8 mouse cellular contexts compared by ENCODE assay signal in the genomic region with DNA sequence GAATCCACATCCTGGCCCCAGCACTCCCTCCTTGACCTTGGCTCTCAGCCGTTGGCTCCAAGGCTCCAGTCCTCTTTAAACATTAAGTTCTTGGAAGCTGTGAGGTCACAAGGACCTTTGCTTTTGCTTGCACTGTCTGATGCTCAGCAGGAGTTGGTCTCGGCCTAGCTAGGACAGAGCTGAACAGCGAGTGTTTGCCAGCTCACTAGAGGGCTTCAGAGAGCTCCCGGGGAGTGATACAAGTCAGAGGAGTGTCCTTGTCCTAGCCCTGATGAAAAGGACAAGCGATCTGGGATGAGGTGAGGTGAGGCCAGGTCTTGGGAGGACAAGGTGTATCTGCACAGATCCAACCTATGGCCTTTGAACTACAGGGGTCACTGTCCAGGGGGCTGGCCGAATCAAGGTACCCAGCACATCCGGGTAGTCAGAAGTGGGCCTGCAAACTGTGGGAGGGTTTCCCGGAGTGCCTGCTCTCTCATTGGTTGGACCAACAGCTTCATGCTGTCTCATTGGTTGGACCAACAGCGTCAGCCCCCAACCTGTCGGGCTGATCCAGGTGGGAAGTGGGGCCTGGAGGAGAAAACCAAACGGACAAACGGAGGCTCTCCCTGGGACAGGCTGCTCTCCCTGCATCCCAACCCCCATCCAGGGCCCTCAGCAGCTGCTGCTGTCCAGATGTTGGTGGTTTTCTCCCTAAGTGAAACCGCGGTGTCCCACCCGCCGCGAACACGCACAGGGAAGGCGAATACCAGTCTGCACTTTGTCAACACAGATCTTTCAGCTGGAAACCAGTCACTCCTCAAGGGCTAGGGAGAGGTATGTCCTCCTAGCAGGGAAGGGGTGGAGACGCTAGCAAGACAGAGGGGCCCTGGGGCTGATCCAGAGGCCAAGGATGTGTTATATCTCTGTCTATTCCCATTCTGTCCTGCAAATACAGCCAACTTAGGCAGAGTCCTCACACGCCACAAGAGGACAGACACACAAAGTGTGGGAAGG. TPM values are rescaled to one million over a fixed set of nuclear protein-coding genes. Genes with fewer than 3 reads are reported as not detected.
DNase-seq lines count a peak whose midpoint lies in the region; ATAC-seq lines count a peak whose summit lies in the region.

No protein-coding gene starts in this region.

- no peaks in the 10 kb centered on the region for H3K36me3 ChIP-seq in forebrain, embryonic 15.5 days
- no peaks in the 10 kb centered on the region for H3K36me3 ChIP-seq in midbrain, embryonic 12.5 days

- H3K27me3 ChIP-seq in forebrain, embryonic 15.5 days: peaks cover 3% of the 10 kb centered on the region; the same call in 1 of the 2 replicates
- H3K27me3 ChIP-seq in midbrain, embryonic 12.5 days: no peaks in the 10 kb centered on the region; the same call in 1 of the 2 replicates

- no peak for ATAC-seq in forebrain, embryonic 15.5 days (replicated peaks)
- no peak for ATAC-seq in midbrain, embryonic 12.5 days (ENCODE audit: low FRiP score, low read depth)
- ATAC-seq in cerebellum, adult (ENCODE audit: insufficient number of reproducible peaks, low FRiP score, low TSS enrichment): no peak

- H3K4me2 ChIP-seq in forebrain, embryonic 15.5 days (replicated peaks): peak overlapping the region; percentile 27
- peak overlapping the region; percentile 42 for H3K4me2 ChIP-seq in midbrain, embryonic 12.5 days (replicated peaks)

- H3K9me3 ChIP-seq in forebrain, embryonic 15.5 days: no peaks in the 10 kb centered on the region
- H3K9me3 ChIP-seq in midbrain, embryonic 12.5 days: no peaks in the 10 kb centered on the region

- WGBS in forebrain, embryonic 15.5 days: 21% methylated on average over 21 of the region's 21 CpGs
- WGBS in midbrain, embryonic 12.5 days: 20% methylated on average over 21 of the region's 21 CpGs

- DNase-seq in adrenal gland, postnatal 36 days: peak; percentile 24 to 43
- DNase-seq in adrenal gland, postnatal 14 days: no peak
- DNase-seq in kidney, postnatal 4 days: peak; percentile 32 to 59
- no peak for DNase-seq in Muller cell, postnatal 12 days (ENCODE audit: inconsistent ontology term)
- DNase-seq in cerebellum, adult 9-11 months: no peak

- H3K4me1 ChIP-seq in forebrain, embryonic 15.5 days: no peaks in the 10 kb centered on the region
- H3K4me1 ChIP-seq in midbrain, embryonic 12.5 days: no peaks in the 10 kb centered on the region; the same call in 1 of the 2 replicates

- no peak overlapping the region for H3K9ac ChIP-seq in forebrain, embryonic 15.5 days (replicated peaks)
- H3K9ac ChIP-seq in midbrain, embryonic 12.5 days (replicated peaks): no peak overlapping the region

- H3K27ac ChIP-seq in forebrain, embryonic 15.5 days (replicated peaks): no peak overlapping the region
- no peak overlapping the region for H3K27ac ChIP-seq in midbrain, embryonic 12.5 days (replicated peaks)

- H3K4me3 ChIP-seq in forebrain, embryonic 15.5 days: peak overlapping the region; percentile 20
- peak overlapping the region; percentile 25 for H3K4me3 ChIP-seq in midbrain, embryonic 12.5 days

RNA-seq across cellular contexts. Expression of a gene that starts 15.0 kb away (rescaled TPM):
- 1 to 10 TPM; 7.6 to 7.7 TPM for total RNA-seq in adrenal gland, postnatal 36 days (2021)
- 7.4 and 7.7 TPM in 2 replicates for total RNA-seq in adrenal gland, postnatal 14 days (2021)
- 30.4 and 31.8 TPM in 2 replicates for polyA plus RNA-seq in forebrain, embryonic 15.5 days (2015; fragmentation: Nextera tagmentation; extraction: Ambion mirVana)
- polyA plus RNA-seq in midbrain, embryonic 12.5 days (2016; fragmentation: Nextera tagmentation; extraction: Ambion mirVana): 81.0 and 86.0 TPM in 2 replicates

RNA-seq across cellular contexts. Expression of a gene that starts 19.8 kb away (rescaled TPM):
- total RNA-seq in adrenal gland, postnatal 36 days (2021): not detected
- total RNA-seq in adrenal gland, postnatal 14 days (2021): not detected in 2 replicates
- not detected in 2 replicates for polyA plus RNA-seq in forebrain, embryonic 15.5 days (2015; fragmentation: Nextera tagmentation; extraction: Ambion mirVana)
- not detected in 2 replicates for polyA plus RNA-seq in midbrain, embryonic 12.5 days (2016; fragmentation: Nextera tagmentation; extraction: Ambion mirVana)

RNA-seq across cellular contexts. Expression of a gene that starts 33.0 kb away (rescaled TPM):
- total RNA-seq in adrenal gland, postnatal 36 days (2021): 10 to 100 TPM; 21.4 to 21.5 TPM
- 13.1 and 16.7 TPM in 2 replicates for total RNA-seq in adrenal gland, postnatal 14 days (2021)
- polyA plus RNA-seq in forebrain, embryonic 15.5 days (2015; fragmentation: Nextera tagmentation; extraction: Ambion mirVana): 13.8 and 14.1 TPM in 2 replicates
- polyA plus RNA-seq in midbrain, embryonic 12.5 days (2016; fragmentation: Nextera tagmentation; extraction: Ambion mirVana): 12.1 and 15.1 TPM in 2 replicates

Comparison
In these comparisons a context has a peak if more than half of its experiments do, and no peak if none do; other contexts are left out.
1. DNase-seq: peak in adrenal gland, postnatal 36 days (2 of 2) and kidney, postnatal 4 days (2 of 2); none in adrenal gland, postnatal 14 days (single experiment), Muller cell, postnatal 12 days (single experiment) and cerebellum, adult 9-11 months (single experiment).